Mouse (Mus musculus): ENCODE measurements at regions not wholly inside any gene's neighbourhood (a gene's known extent, or its start where the extent isn't known, plus 50 kb on each side); places are given as distances from the start of the nearest gene placed in this dataset.

GRCm38 (mm10) chr12:15551281-15551900 lies 265.3 kb downstream of the Trib2 start:
- TF ChIP-seq CTCF (IDR thresholded peaks at IDR 0.05; ENCODE audit: low read depth) (no peak), EP300 (optimal IDR thresholded peaks at IDR 0.05) (no peak)
